8 mouse cellular contexts compared by ENCODE assay signal in genomic region chr13:56575701-56576321, GRCm38 (mm10). TPM values are rescaled to one million over a fixed set of nuclear protein-coding genes. Genes with fewer than 3 reads are reported as not detected.
DNase-seq lines count a peak whose midpoint lies in the region; ATAC-seq and TF ChIP-seq lines count a peak whose summit lies in the region.

No protein-coding gene starts in this region.

- peak; percentile 39 for DNase-seq in cerebellum, adult 9-10 months
- peak; percentile 73 for DNase-seq in gastrocnemius, postnatal 14 days
- DNase-seq in kidney, adult 2 months: peak; percentile 88
- peak; percentile 88 for DNase-seq in testis, postnatal 10 days (ENCODE audit: low spot score)

- H3K4me1 ChIP-seq in hindbrain, embryonic 12.5 days: peaks cover 1% of the 10 kb centered on the region
- no peaks in the 10 kb centered on the region for H3K4me1 ChIP-seq in hindbrain, embryonic 16.5 days (ENCODE audit: control insufficient read depth, insufficient read depth, low read depth, low read length)
- H3K4me1 ChIP-seq in kidney, adult 2 months (ENCODE audit: control insufficient read depth, insufficient read depth, low read length): 0 out of 2 replicates have a peak, but pooled peaks cover 3% of the 10 kb centered on the region
- peaks cover 50% of the 10 kb centered on the region for H3K4me1 ChIP-seq in limb, embryonic 13.5 days
- H3K4me1 ChIP-seq in neural tube, embryonic 15.5 days: no peaks in the 10 kb centered on the region

- H3K9ac ChIP-seq in hindbrain, embryonic 12.5 days: no peak overlapping the region
- H3K9ac ChIP-seq in hindbrain, embryonic 16.5 days (ENCODE audit: low read depth, low read length): no peak overlapping the region
- H3K9ac ChIP-seq in limb, embryonic 13.5 days: no peak overlapping the region
- no peak overlapping the region for H3K9ac ChIP-seq in neural tube, embryonic 15.5 days (replicated peaks)

- no peak overlapping the region for H3K4me3 ChIP-seq in hindbrain, embryonic 12.5 days
- no peak overlapping the region for H3K4me3 ChIP-seq in hindbrain, embryonic 16.5 days (ENCODE audit: low read length)
- H3K4me3 ChIP-seq in kidney, adult 2 months (ENCODE audit: insufficient read depth, low read depth, low read length): no peak overlapping the region
- no peak overlapping the region for H3K4me3 ChIP-seq in limb, embryonic 13.5 days
- H3K4me3 ChIP-seq in neural tube, embryonic 15.5 days (replicated peaks): no peak overlapping the region

- H3K9me3 ChIP-seq in hindbrain, embryonic 12.5 days (replicated peaks): no peaks in the 10 kb centered on the region
- H3K9me3 ChIP-seq in hindbrain, embryonic 16.5 days (ENCODE audit: control insufficient read depth, low read length): no peaks in the 10 kb centered on the region
- H3K9me3 ChIP-seq in limb, embryonic 13.5 days: no peaks in the 10 kb centered on the region
- H3K9me3 ChIP-seq in neural tube, embryonic 15.5 days (replicated peaks): no peaks in the 10 kb centered on the region

- TF ChIP-seq POLR2A in kidney, adult 2 months (IDR thresholded peaks at IDR 0.05; ENCODE audit: low read depth, low read length): no peak

- peak; percentile 96 for TF ChIP-seq CTCF in kidney, adult 2 months (conservative IDR thresholded peaks at IDR 0.05; ENCODE audit: insufficient read depth, insufficient read length, low read depth, low read length)

- 67% methylated on average over 12 of the region's 12 CpGs for WGBS in hindbrain, embryonic 12.5 days
- WGBS in hindbrain, embryonic 16.5 days: 64% methylated on average over 12 of the region's 12 CpGs
- WGBS in kidney, adult 2 months: 50% methylated on average over 12 of the region's 12 CpGs
- 56% methylated on average over 12 of the region's 12 CpGs for WGBS in limb, embryonic 13.5 days
- WGBS in neural tube, embryonic 15.5 days: 61% methylated on average over 12 of the region's 12 CpGs

- 0 out of 2 replicates have a peak overlapping the region, but pooled peaks have one; percentile 30 for H3K27ac ChIP-seq in hindbrain, embryonic 12.5 days
- no peak overlapping the region for H3K27ac ChIP-seq in hindbrain, embryonic 16.5 days (ENCODE audit: low read depth, low read length)
- peak overlapping the region; percentile 9; the same call in 1 of the 2 replicates for H3K27ac ChIP-seq in kidney, adult 2 months (ENCODE audit: insufficient read depth, low read depth, low read length)
- peak overlapping the region; percentile 58; the same call in 1 of the 2 replicates for H3K27ac ChIP-seq in limb, embryonic 13.5 days
- 0 out of 2 replicates have a peak overlapping the region, but pooled peaks have one; percentile 34 for H3K27ac ChIP-seq in neural tube, embryonic 15.5 days (replicated peaks)

- no peaks in the 10 kb centered on the region for H3K27me3 ChIP-seq in hindbrain, embryonic 12.5 days
- H3K27me3 ChIP-seq in hindbrain, embryonic 16.5 days (replicated peaks; ENCODE audit: control insufficient read depth, insufficient read depth, low read length): no peaks in the 10 kb centered on the region
- no peaks in the 10 kb centered on the region for H3K27me3 ChIP-seq in kidney, adult 2 months (replicated peaks; ENCODE audit: control insufficient read depth, insufficient read depth, low read length)
- no peaks in the 10 kb centered on the region for H3K27me3 ChIP-seq in limb, embryonic 13.5 days
- no peaks in the 10 kb centered on the region for H3K27me3 ChIP-seq in neural tube, embryonic 15.5 days (replicated peaks)

- intact Hi-C loops in gastrocnemius, postnatal 14 days (cut with DNase I; ENCODE audit: low total_unique reads): loop anchor here (5.0 kb wide), 1 partner anchor 66 kb away; no protein-coding TSS in a partner anchor

- no peak overlapping the region for H3K4me2 ChIP-seq in hindbrain, embryonic 12.5 days (replicated peaks)
- H3K4me2 ChIP-seq in hindbrain, embryonic 16.5 days (ENCODE audit: low read length): no peak overlapping the region
- H3K4me2 ChIP-seq in limb, embryonic 13.5 days (replicated peaks): no peak overlapping the region
- no peak overlapping the region for H3K4me2 ChIP-seq in neural tube, embryonic 15.5 days

- no peaks in the 10 kb centered on the region for H3K36me3 ChIP-seq in hindbrain, embryonic 12.5 days
- no peaks in the 10 kb centered on the region for H3K36me3 ChIP-seq in hindbrain, embryonic 16.5 days (ENCODE audit: control insufficient read depth, insufficient read depth, low read length)
- H3K36me3 ChIP-seq in kidney, adult 2 months (ENCODE audit: control insufficient read depth, insufficient read depth, low read length): no peaks in the 10 kb centered on the region
- H3K36me3 ChIP-seq in limb, embryonic 13.5 days: no peaks in the 10 kb centered on the region
- H3K36me3 ChIP-seq in neural tube, embryonic 15.5 days: no peaks in the 10 kb centered on the region

- no peak for ATAC-seq in hindbrain, embryonic 12.5 days (ENCODE audit: low FRiP score)
- ATAC-seq in hindbrain, embryonic 16.5 days: no peak
- ATAC-seq in limb, embryonic 13.5 days (ENCODE audit: low FRiP score, low read depth): no peak
- no peak for ATAC-seq in neural tube, embryonic 15.5 days (ENCODE audit: low FRiP score)

RNA-seq across cellular contexts. Expression of gene Lect2, which starts 27.5 kb away (rescaled TPM):
- not detected in 2 replicates for polyA plus RNA-seq in hindbrain, embryonic 12.5 days (2016; fragmentation: Nextera tagmentation; extraction: Ambion mirVana)
- not detected in 2 replicates for polyA plus RNA-seq in hindbrain, embryonic 16.5 days (2015; fragmentation: Nextera tagmentation; extraction: Ambion mirVana)
- not detected for total RNA-seq in gastrocnemius, postnatal 14 days (2021)
- polyA plus RNA-seq in kidney, adult 2 months (2012; rRNA removed): 0.19 TPM in 2 replicates
- polyA plus RNA-seq in limb, embryonic 13.5 days (2015; fragmentation: Nextera tagmentation; extraction: Ambion mirVana): not detected in 2 replicates
- 0.37 TPM in 1 of 2 replicates, not detected in the other for polyA plus RNA-seq in neural tube, embryonic 15.5 days (2015; fragmentation: Nextera tagmentation; extraction: Ambion mirVana)

RNA-seq across cellular contexts. Expression of gene Tgfbi, which starts 33.5 kb away (rescaled TPM):
- polyA plus RNA-seq in hindbrain, embryonic 12.5 days (2016; fragmentation: Nextera tagmentation; extraction: Ambion mirVana): 65.5 and 72.2 TPM in 2 replicates
- 6.3 and 7.9 TPM in 2 replicates for polyA plus RNA-seq in hindbrain, embryonic 16.5 days (2015; fragmentation: Nextera tagmentation; extraction: Ambion mirVana)
- 10 to 100 TPM; 33.5 to 45.6 TPM for total RNA-seq in gastrocnemius, postnatal 14 days (2021)
- 18.8 and 20.8 TPM in 2 replicates for polyA plus RNA-seq in kidney, adult 2 months (2012; rRNA removed)
- 180 and 183 TPM in 2 replicates for polyA plus RNA-seq in limb, embryonic 13.5 days (2015; fragmentation: Nextera tagmentation; extraction: Ambion mirVana)
- 7.7 and 26.4 TPM in 2 replicates for polyA plus RNA-seq in neural tube, embryonic 15.5 days (2015; fragmentation: Nextera tagmentation; extraction: Ambion mirVana)

RNA-seq across cellular contexts. Expression of gene Fbxl21, which starts 53.5 kb away (rescaled TPM):
- polyA plus RNA-seq in hindbrain, embryonic 12.5 days (2016; fragmentation: Nextera tagmentation; extraction: Ambion mirVana): 1.8 and 3.6 TPM in 2 replicates
- polyA plus RNA-seq in hindbrain, embryonic 16.5 days (2015; fragmentation: Nextera tagmentation; extraction: Ambion mirVana): 2.9 and 4.6 TPM in 2 replicates
- under 1 TPM in 1 of 2 experiments, not detected in 1; 0.14 TPM for total RNA-seq in gastrocnemius, postnatal 14 days (2021)
- 3.6 and 4.1 TPM in 2 replicates for polyA plus RNA-seq in kidney, adult 2 months (2012; rRNA removed)
- 3.0 and 3.6 TPM in 2 replicates for polyA plus RNA-seq in limb, embryonic 13.5 days (2015; fragmentation: Nextera tagmentation; extraction: Ambion mirVana)
- 3.0 and 4.4 TPM in 2 replicates for polyA plus RNA-seq in neural tube, embryonic 15.5 days (2015; fragmentation: Nextera tagmentation; extraction: Ambion mirVana)
